Mouse (Mus musculus) cortical plate, adult 2 months (tissue): Measurements from ENCODE around the gene Adgrg3.

Experiments
- CTCF ChIP-seq: fragments of 200-500 bp; IDR thresholded peaks from 2 replicates; pipeline ENCODE4 v1.5.1; 2011; ENCODE audit warnings: mild to moderate bottlenecking, control low read depth, low read length; ENCODE audit not compliant: insufficient read depth; ENCODE audit errors: extremely low read depth
- POLR2A ChIP-seq: fragments of 200-500 bp; IDR thresholded peaks from 2 replicates; pipeline ENCODE4 v1.6.1; 2011; ENCODE audit warnings: mild to moderate bottlenecking, low read length, control low read depth; ENCODE audit not compliant: insufficient read depth; ENCODE audit errors: extremely low read depth

DNA sequence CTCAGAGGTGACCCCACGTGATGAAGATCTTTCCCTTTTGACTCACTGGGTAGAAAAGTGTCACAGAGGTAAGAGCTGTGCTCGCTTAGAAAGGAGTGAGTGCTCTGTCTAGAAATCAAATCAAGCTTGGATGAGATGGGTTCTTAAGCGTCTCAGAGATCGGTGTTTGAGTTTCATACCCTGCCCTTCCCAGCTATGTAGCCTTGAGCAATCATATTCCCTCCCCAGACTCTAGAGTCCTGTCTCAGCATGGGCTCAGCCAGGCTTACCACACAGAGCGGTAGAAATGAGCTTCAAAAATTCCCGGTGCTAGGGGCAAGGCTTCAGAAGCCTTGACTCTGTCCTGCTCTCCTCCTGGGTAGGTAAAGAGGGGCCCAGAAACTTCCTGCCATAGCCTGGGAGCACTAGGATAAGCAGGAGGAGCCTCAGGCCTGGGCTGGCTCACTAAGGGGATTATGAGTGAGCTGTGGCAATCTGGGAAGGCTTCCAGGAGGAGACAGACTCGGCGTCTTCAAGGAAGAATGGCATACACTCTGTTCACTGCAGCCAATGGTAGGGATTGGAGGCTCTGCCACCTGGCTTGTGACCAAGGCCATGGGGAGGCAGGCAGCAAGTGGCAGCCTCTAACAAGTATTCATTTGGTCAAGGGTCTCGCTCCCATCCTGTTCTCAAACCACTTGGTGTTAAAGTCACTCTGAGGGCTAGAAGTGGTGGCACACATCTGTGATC, 24.3 kb upstream of the Adgrg3 start:
- TF ChIP-seq CTCF (no peak), POLR2A (no peak)
